Mouse (Mus musculus) frontal cortex, adult 2 months (tissue): ENCODE measurements around the gene Cdh5. TPM values are rescaled to one million over a fixed set of nuclear protein-coding genes. Genes with fewer than 3 reads are reported as not detected.
"Not testable (repeated sequence)": the region's sequence is repeated elsewhere in the genome, so short reads cannot be mapped to it uniquely, and the experiment has no call there.

Source experiments
- DNase-seq, 2 experiments: peaks; one replicate each; pipeline ENCODE4 v3.0.0; 2022; ENCODE audit warnings: low spot score in 1 of 2; ENCODE audit errors: extremely low spot score in 1 of 2
- polyA plus RNA-seq: library from polyadenylated mRNA; depleted of rRNA; stranded (reverse); fragments of >200 nt; gene quantifications from 2 replicates; pipeline ENCODE4 v1.2.3, GENCODE M21; 2012; rRNA removed

Cdh5 gene
- polyA plus RNA-seq, result 13.6 and 13.8 TPM in 2 replicates

DNA sequence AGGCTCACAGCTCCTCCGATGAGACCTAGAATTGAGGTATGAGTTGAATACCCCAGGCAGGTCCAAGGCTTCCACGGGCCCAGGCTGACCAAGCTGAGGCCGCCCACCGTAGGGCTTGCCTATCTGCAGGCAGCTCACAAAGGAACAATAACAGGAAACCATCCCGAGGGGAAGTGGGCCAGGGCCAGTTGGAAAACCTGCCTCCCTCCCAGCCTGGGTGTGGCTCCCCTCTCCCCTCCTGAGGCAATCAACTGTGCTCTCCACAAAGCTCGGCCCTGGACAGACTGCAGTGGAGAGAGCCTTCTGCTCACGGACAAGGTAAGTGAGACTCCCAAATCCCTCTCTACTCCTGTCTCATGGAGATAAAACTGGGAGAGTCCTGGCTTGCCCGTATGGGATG lies at the start of gene Cdh5:
Gene Cdh5, plus strand, starts transcription at position 211 of the 400 bp plus-strand sequence.
- no peak for DNase-seq

DNA sequence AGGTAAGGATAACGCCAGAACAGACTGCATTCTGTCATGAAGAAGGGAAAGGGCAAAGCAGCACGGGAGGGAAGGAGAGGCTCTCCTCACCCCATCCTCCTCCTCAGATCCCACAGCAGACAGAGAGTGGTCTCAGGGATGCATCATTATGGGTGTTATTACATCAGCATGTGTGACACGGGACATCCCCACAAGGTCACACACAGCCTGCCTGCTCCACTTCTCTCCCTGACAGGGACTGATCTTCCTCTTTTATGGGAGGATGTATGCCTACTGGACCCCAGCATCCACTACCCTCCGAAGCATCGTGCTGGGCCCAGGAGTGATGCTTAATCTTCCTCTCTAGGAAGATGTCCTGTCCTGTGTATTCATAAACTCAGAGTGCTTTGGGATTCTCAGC lies 41.5 kb upstream of the Cdh5 start:
- DNase-seq, result no peak

DNA sequence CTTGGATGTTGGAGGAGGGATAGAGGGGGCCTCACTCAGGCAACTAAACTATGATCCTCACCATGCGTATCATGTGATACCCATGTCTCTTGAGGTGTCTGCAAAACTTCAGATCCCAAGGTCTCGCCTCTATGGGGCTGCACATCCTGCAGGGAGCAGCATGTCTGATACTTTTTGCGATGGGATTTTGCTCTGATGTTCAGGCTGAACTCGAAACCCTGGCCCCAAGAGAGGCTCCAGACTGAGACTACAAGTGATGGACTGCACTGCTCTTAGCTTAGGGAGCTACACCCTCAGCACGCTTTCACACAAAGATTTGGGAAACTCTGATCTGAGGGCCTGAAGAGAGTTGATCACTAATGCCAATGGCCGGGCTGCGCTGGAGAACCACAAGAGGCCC lies 41.0 kb upstream of the Cdh5 start:
- DNase-seq, result no peak

DNA sequence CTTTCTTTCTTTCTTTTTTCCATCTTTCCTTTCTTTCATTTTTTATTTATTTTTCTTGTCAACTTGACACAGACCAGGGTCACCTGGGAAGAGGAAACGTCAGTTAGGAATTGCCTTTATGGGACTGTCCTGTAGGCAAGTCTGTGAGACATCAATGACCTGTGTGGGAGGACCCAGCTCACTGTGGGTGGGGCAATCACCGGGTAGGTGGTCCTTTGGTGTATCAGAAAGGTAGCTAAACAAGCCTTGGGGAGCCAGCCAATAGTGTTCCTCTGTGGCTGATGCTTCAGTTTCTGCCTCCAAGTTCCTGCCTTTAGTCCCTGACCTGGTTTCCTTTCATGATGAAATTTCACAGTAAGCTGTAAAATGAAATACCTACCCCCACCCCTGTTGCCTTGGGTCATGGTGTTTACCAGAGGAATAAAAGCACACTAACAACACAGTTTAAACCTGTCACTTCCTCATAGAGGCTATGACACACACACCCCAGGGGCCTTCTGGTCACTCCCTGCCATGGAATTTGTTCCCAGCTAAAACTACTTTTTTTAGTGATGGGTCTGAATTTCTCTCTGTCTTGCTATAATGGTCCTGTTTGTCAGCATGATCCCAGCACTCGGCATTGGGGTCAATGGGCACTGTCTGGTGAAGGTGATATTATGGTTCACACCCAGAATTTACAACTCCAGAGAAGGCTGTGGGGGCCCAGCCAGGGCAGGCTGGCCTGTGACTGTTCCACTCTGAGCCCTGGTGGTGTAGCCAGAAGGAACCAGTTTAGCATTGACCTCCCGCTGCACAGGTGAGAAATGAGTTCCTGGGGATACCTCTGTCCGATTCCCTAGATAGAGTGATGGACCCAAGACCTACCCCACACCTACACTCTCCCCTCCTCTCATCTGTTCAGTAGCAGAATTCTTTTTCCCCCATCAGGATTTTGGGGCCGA lies 40.1 kb upstream of the Cdh5 start:
- DNase-seq, result no peak

DNA sequence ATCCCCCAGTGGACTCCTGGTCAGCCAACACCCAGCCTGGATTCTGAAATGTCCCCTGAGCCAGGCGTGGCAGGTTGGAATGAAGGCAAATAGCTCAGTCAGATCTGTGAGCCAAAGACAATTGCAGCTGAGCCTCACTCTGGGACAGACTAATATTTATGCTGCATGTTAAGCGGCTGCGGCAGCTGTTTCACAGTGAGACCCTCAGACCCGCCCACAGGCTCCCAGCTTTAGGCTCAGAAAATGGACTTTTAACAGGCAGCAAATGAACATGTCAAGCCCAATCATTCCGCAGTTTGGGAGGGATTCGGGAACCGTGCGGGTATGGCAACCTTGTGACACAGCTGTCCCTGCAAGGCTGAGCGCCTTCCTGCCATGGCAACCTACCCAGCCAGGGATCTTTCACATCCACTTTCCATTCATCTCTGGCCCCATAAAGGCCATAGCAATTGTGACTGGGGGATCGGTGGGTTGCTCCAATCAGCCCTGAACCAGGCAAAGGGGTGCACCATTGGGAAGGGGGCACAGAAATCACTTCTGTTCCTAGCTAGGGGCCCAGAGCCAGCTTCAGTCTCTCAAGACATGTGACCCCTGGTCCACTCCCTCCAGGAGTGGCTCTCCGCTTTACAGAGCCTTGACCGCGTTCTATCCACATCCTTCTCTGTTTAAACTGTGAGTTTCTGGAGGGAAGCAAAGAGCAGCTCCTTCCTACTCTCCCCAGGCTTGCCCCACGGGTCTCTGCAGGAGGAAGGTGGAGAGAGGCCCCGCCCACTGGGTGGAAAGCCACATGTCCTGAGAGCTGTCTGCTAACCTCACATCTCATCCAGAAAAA lies 39.2 kb upstream of the Cdh5 start:
- DNase-seq, result no peak

DNA sequence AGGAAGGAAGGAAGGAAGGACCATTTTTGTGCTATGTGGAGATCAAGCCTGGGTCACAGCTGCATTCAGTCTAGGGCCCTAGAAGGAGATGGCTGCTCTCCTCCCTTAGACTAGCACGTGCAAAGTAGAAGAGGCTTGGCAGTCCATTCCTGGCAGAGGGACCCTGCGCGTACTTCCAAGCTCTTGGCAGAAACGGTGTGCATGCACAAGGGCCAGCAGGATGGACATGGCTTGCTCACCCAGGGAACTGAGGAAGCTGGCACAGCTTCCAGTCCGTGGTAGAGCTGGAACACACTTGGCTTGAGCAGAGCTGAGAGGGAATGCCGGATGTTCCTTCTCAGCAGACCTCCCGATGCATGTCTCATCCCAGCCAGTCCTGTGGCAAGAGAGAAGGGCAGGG lies 36.2 kb upstream of the Cdh5 start:
- DNase-seq, result no peak

DNA sequence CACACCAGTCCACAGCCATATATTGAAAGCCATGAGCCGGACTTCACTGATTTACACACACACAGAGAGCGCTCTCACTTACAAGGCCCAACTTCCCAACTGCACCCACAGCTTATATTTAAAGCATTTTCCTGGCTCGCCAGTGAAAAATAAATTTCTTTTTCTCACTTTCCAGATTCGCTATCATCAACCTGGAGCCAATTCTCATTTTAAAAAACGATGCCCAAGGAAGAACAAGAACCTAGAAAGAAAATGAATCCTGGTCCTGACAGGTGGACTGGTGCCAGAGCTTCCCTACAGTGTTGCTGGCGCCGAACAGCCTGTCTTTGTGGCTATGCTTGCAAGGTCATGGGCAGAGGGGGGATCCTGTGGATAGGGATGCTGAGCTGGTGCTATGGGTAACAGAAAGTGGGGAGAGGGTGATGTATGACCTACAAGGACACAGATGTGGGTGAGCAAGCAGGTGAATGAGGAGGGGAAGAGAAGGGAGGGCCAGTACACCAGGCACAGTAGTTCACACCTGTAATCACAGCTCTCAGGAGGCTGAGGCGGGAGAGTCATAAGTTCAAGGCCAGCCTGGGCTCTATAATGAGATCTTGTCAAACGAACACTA lies 35.4 kb upstream of the Cdh5 start:
- peak in 1 of 2 experiments; percentile 62 for DNase-seq

DNA sequence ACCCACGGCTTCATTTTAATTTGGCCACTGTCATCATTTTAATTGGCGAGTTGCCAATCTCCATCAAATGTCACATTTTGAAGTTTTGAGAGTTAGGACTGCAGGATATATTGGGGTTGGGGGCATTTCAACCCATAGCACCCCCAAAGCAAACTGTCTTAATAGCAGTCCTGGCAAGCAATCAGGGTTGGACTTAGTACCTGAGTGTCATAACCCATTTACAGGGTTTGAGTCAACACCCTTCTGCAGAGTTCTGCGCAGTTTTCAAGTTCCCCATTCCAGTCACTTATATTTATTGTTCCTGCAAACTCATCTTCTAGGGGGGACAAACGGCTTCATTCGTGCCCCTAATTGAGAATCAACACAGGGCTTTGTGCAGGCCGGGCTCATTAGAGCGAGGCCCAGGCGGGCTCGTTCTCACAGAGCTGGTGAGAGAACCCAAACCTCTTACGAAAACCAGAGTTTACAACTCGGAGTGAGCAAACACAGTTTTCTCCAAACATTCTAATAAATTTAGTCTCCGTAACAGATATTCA lies 34.0 kb upstream of the Cdh5 start:
- DNase-seq, result no peak

DNA sequence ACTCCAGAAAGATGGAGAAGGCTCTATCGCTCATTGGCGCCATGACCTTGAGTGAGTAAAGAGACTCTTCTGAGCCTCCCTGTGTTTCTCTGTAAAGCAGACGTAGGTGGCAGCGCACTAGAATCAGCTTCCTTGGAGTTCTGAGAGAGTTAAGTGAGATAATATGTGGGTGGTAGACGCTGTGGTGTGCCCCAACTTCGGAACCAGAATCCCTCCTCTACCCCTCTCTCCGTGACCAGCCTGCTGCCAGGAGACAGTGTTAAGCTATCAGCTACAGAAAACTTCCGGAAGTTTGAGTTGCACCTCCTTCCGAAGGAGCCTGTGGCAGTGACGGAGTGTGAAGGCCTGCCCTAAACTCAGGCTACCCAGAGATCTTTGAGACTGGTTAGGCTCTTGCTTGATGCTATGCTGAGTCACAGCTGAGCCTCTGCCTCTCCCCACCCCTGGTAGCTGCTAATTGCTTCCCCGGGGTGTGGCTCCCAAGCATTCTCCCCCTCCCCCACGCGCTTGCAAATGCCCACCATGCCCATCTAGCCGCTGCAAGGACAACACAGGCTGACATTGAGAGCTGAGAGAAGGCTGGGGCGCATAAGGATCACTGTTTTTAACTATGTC lies 32.9 kb upstream of the Cdh5 start:
- peak in 1 of 2 experiments; percentile 54 for DNase-seq

DNA sequence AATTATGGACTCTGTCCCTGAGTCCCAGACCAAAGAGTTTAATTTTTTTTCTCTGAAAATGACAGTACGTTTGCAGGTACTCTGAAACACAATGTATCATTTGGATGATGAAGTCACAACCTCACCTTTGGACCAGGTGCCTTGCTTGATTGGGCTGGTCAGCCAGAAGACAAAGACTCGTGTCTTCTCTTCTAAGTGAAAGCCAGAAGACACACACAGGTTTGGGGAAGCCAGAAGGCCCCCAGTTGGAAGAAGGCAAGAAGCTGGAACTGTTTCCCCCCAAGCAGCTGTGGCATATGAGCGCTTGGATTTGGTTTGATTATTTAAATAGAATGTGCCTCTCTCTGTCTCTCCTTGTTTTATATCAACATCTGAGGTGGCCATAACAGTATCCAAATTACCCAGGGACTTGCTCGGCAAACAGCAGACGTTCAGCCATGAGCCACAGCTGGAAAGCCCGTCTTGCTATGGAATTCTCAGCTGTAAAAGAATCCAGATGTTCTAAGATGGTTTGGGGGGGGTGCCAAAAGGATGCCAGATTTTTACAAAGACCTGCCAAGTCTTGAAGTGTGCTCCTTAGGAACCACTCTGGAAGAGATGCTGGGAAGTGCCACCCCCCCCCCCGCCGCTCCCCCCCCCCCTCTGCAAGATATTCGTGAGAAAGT lies 31.1 kb upstream of the Cdh5 start:
- not testable (repeated sequence) for DNase-seq

DNA sequence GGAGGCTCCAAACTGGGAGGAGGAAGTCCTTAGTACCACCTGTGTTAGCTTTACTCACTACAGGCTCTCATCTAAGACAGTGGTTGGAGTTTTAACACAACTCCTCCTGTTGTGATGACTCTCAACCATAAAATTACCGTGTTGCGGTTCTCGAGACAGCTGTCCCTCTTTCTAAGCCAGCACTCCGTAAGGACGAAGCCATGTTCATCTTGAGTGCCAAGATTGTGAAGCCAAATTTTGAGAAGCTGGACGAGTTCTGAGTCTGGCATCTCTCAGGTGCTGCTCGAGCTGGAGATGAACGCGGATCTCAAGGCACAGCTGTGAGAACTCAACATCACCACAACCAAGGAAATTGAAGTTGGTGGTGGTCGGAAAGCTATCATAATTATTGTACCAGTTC lies 30.5 kb upstream of the Cdh5 start:
- no peak for DNase-seq

DNA sequence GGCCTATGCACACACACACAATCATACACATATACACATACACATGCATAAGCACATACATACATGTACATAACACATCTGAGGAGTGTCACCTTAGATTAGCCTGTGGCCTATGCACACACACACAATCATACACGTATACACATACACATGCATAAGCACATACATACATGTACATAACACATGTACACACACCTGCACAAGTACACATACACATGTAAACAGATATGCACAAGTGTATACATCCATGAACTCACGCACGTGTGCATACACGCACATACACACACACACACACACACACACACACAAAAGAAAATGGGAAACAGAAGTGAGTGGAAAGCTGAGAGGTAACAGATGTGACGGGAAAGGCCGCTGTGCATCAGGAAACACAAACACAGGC lies 26.3 kb upstream of the Cdh5 start:
- no peak for DNase-seq

DNA sequence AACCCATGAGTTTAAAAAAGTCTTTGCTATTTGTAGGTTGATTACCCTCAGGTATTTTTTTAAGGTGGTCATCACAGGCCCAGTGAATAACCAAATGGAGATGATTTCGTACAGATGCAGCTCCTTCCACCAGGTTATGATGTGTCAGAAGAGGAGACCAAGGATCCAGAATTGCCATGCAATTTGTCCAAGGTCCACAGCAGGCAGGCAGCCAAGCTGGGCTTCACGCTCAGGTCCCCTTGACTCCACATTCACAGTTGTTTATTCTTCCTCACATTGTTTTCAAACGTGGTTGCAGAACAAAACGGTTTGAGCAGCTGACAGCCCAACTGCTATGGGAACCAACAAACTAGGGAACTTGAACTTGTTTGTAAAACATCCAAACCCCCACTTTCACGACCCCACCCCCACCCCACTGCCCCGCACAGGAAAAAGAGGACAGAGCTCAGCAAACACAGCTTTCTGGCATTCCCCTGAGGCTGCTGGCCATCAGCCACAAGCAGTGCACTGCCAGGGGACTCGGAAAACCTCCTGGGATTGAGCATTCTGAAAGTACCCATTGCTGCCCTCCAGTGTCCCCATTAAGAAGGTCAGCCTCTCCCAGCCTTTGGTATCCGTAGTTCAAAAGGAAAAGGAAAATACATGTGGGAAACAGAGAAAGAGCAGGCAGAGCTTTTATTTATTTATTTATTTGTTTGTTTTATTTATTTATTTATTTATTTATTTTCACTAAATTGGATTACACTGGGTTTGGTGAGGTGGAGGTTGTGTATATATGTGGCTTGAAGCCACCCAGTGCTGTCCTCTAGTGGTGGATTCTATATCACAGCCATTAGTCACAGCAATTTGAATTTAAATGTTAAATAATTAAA lies 24.6 kb upstream of the Cdh5 start:
- DNase-seq, result peak in 1 of 2 experiments; percentile 72

DNA sequence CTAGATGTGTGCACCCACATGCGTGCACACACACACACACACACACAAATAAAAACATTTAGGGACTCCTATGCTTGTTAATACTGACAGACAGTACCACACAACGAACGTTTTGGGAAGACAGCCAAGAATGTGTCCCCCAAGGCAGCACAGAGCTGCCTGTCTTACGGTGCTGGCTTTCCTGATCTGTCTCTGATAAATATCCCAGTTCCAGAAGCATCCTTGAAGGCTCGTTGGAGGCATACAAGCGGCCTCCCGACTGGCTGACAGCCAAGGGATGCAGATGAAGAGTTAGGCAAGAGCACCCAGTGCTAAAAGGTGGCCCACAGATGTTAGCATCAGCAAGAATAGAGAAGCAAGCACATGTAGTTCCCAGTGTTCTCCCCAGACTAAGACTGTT lies 23.3 kb upstream of the Cdh5 start:
- no peak for DNase-seq

DNA sequence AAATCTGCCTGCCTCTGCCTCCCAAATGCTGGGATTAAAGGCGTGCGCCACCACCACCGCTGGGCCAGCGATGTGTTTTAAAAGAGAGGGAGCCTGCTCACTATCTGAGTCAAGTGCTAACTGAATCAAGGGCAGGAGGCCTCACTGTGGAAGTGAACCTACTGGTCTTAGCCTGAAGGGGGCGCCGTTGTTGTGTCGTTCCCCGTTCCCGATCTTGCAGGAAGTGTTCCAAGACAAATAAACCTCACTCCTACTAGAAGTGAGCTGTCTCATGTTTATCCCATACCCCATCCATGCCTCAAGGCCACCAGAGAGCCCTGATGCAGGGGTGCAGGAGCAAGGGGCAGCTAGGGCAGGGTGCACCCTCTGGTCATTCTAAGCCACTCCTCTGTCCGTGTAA lies 16.1 kb upstream of the Cdh5 start:
- DNase-seq, result no peak

DNA sequence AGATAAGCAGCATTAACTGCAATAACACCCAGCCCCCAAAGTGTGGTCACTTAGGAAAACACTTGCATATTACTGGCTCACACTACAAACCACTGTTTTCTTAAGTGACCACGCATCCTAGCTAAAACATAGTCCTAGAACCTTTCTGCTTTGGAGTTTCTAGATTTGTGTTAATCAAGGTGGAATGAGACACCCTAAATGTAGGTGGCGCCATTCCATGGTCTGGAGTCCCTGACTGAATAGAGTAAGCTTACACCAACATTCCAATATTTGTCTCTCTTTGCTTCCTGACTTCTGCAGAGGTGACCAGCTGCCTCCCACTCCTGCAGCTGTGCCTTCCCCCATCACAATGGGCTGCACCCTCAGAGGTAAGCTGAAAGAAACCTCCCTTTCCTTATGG lies 14.8 kb upstream of the Cdh5 start:
- DNase-seq, result no peak

DNA sequence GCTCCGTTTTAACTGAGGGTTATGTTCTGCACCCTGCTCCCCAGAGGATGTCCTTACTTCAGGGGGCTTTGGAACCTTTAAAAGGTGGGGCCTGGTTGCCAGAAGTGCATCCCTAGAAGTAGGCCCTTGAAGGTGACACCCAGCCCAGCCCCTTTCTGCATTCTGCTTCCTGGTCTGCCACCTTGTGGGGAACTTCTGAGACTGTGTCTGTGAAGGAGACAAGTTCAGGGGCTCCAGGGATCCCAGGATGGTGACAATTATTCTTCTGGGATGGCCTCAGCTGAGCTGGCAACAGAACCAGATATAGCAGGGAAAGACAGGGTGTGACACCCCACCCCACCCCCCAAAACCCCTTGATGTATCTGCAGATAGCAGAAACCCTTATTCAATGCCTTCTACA lies 14.3 kb upstream of the Cdh5 start:
- DNase-seq, result no peak

DNA sequence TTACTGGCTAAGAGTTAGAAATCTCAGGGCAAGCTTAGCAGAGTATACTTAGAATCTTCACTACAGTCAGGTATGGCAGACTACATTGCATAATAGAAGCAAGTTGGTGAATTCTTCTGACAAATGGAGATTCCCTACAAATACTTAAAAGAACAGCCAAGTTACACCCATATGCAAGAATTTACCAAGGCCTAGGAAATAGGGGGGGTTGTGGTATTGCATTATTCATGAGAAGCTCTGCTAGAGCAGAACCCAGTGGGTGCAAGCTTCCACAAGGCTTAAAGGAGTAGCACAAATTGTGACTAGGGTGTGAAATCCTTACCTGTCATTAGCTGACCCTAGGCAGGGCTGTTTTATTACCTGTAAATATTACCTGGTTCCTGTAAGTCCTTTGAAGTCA lies 13.5 kb upstream of the Cdh5 start:
- peak in 1 of 2 experiments; percentile 31 for DNase-seq

DNA sequence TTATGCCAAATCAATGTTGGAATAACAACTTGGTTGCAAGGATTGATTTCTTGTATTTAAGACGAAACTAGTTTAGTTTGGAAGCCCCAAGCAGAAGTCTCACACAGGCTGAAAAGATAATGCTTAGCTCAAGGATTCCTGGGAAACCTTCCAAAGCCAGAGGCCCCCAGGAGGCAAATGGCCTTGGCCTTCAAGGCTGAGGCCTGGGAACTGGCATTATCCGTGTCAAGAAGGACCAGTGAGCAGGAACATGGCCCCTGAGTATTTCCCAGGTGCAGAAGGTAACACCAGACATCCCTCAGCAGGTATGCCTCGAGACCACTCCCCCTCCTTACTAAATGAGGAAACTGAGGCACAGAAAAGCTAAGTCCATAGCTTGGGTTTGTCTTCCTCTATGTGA lies 12.5 kb upstream of the Cdh5 start:
- DNase-seq, result no peak
